Mouse (Mus musculus) thymus, postnatal 10 days (tissue): ENCODE data around the gene Elob.

Experiments
- DNase-seq, 2 experiments: peaks; one replicate each; pipeline ENCODE4 v3.0.0; 2021; ENCODE audit warnings: low spot score in 2 of 2

Elob gene

DNA sequence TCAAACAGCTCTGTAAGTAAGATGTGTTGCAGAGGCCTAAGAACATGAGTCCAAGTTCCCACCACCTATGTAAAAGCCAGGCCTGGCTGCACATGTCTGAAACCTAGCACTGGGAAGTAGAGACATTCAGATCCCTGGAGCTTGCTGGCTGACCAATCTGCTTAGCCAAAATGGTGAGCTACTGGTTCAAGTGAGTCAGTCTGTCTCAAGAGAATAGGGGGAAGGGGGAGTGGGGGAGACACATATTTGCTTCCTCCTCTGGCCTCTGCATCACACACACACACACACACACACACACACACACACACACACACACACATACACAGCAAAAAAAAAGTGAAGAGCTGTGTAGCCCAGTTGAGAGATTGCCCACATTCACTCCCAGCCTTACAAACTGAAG, 45.6 kb downstream of the Elob start:
- no peak for DNase-seq

DNA sequence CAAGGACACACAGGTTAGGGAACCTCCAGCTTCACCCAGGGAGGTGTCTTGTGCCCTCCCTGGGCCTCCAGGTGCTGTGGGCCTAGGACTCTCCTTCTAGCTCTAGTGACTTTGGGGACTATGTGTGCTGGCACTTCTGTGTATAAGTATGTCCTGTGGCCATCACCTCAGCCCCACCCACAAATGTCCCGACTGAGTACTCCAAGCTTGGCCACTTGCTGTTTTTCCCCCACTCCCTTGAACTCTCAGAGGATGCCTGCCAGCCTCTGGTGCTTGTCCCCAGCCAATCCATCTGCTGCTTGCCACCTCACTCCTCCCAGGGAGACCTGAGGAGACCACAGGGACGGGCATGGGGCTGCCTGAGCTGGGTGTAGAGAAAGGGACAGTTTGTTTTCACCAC, 50.5 kb downstream of the Elob start:
- DNase-seq: no peak

DNA sequence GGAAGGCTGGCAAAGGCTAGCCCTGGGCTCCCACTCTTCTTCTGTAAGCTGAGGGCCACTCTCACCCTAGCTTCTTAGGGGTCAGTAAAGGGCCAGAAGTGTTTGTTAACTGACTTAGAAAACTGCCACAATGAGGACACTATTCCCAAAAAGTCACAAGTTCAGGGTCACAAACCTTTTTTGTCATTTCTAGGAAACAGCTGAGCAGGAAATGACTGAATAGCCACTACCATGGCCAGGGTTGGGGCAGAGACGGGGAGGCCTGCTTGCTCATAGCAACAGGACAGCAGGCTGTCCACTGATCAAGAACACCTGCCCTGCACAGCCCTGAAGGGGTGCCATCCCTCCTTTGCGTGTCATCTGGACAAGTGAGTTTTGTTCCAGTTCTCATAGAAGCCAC, 51.8 kb downstream of the Elob start:
- no peak for DNase-seq

DNA sequence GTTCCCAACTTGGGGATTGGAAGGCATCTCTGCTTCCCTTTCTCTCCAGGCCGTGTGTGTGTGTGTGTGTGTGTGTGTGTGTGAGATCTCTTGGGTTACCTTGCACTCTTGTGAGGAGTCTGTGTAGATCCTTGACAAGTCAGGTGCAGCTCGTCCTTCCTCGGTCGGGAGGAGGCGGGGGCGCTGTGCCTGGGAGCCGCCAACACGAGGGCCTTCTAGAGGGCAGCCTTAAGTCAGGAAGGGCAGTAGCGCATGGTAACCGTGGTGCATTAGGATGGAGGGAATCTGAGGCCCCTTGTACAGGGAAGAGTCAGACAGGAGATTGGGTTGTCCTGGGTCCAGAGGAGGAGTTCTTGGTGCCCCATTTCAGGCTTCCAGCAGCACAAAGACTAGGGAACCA, 52.7 kb downstream of the Elob start:
- DNase-seq: no peak
